Mouse (Mus musculus) MEL (cell line): ENCODE data around the gene Trim56.

Source experiments
- BHLHE40 ChIP-seq: IDR thresholded peaks from 2 replicates; pipeline ENCODE4 v1.6.1; 2012; ENCODE audit warnings: low read depth, mild to moderate bottlenecking, inconsistent platforms, low read length, improper control_type of control experiment, borderline replicate concordance
- CHD2 ChIP-seq: IDR thresholded peaks from 2 replicates; pipeline ENCODE4 v1.6.1; 2011; ENCODE audit warnings: low read length, improper control_type of control experiment
- CTCF ChIP-seq, 3 experiments: IDR thresholded peaks in 2 of 3; conservative IDR thresholded peaks in 1 of 3; 2 replicates each; pipeline ENCODE4 v1.5.1; 2011 to 2012; ENCODE audit warnings: low read length in 3 of 3, low read depth in 2 of 3, mild to moderate bottlenecking in 2 of 3, improper control_type of control experiment in 1 of 3, inconsistent platforms in 1 of 3, mixed read lengths in 1 of 3, moderate library complexity in 1 of 3; ENCODE audit not compliant: control insufficient read depth in 1 of 3, insufficient read depth in 1 of 3, poor library complexity in 1 of 3, severe bottlenecking in 1 of 3
- ELF1 ChIP-seq: IDR thresholded peaks from 2 replicates; pipeline ENCODE4 v1.6.1; 2014; ENCODE audit warnings: low read depth, mild to moderate bottlenecking, inconsistent platforms, low read length, improper control_type of control experiment, moderate library complexity
- EP300 ChIP-seq, 2 experiments: IDR thresholded peaks; 2 replicates each; pipeline ENCODE4 v1.6.1; 2011; ENCODE audit warnings: improper control_type of control experiment in 2 of 2, low read length in 2 of 2, low read depth in 1 of 2, mild to moderate bottlenecking in 1 of 2
- GATA1 ChIP-seq: IDR thresholded peaks from 2 replicates; pipeline ENCODE4 v1.6.1; 2011; ENCODE audit warnings: low read depth, low read length, improper control_type of control experiment
- MYC ChIP-seq: IDR thresholded peaks from 2 replicates; pipeline ENCODE4 v1.6.1; 2011; ENCODE audit warnings: low read depth, mild to moderate bottlenecking, low read length, improper control_type of control experiment, moderate library complexity
- NELFE ChIP-seq: IDR thresholded peaks from 2 replicates; pipeline ENCODE4 v1.6.1; 2011; ENCODE audit warnings: low read depth, low read length, improper control_type of control experiment
- POLR2A ChIP-seq, 2 experiments: IDR thresholded peaks; 2 replicates each; pipeline ENCODE4 v1.6.1; 2011 to 2012; ENCODE audit warnings: low read length in 2 of 2, mild to moderate bottlenecking in 2 of 2, control low read depth in 1 of 2, improper control_type of control experiment in 1 of 2, low read depth in 1 of 2, moderate library complexity in 1 of 2; ENCODE audit not compliant: control insufficient read depth in 1 of 2, insufficient read depth in 1 of 2, poor library complexity in 1 of 2
- RCOR1 ChIP-seq: IDR thresholded peaks from 2 replicates; pipeline ENCODE4 v1.6.1; 2012; ENCODE audit warnings: low read depth, mild to moderate bottlenecking, inconsistent platforms, low read length, improper control_type of control experiment
- SIN3A ChIP-seq: IDR thresholded peaks from 2 replicates; pipeline ENCODE4 v1.6.1; 2012; ENCODE audit warnings: low read length, improper control_type of control experiment, inconsistent platforms
- SMC3 ChIP-seq: IDR thresholded peaks from 2 replicates; pipeline ENCODE4 v1.6.1; 2011; ENCODE audit warnings: low read depth, low read length, improper control_type of control experiment
- USF1 ChIP-seq: IDR thresholded peaks from 2 replicates; pipeline ENCODE4 v1.6.1; 2014; ENCODE audit warnings: low read depth, mild to moderate bottlenecking, inconsistent platforms, low read length, improper control_type of control experiment, moderate library complexity
- ZNF384 ChIP-seq: IDR thresholded peaks from 2 replicates; pipeline ENCODE4 v1.6.1; 2012; ENCODE audit warnings: low read depth, mild to moderate bottlenecking, inconsistent platforms, low read length, improper control_type of control experiment

DNA sequence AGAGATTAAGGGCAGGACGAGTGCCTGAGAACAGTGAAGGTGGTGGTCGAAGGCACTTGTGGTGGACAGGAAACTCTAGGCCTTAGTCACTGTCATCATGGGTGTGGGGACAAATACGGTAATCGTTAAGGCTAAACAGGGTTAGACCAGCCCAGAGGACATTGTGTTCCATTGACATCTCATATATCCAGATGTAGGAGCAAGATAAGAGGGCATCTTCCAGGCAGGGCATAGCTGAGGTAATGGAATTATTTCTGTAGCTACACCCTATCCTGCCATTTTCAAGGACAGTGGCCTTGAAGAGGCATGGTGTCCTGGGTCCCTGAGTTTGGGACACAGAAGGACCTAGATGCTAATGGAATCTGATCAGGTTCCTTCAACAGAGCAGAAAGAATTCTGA is 45.8 kb upstream of the Trim56 start:
- TF ChIP-seq CTCF (IDR thresholded peaks at IDR 0.05 in 2 of 3, conservative IDR thresholded peaks at IDR 0.05 in 1 of 3; ENCODE audit: control insufficient read depth in 1 of 3, insufficient read depth in 1 of 3, low read depth in 2 of 3, low read length in 3 of 3, poor library complexity in 1 of 3, severe bottlenecking in 1 of 3) (no peak), RCOR1 (no peak), GATA1 (no peak), MYC (no peak), POLR2A (IDR thresholded peaks at IDR 0.05; ENCODE audit: control insufficient read depth in 1 of 2, insufficient read depth in 1 of 2, low read depth in 1 of 2, low read length in 2 of 2, poor library complexity in 1 of 2) (no peak), EP300 (IDR thresholded peaks at IDR 0.05; ENCODE audit: low read depth in 1 of 2, low read length in 2 of 2) (no peak), ZNF384 (no peak), SMC3 (no peak), CHD2 (no peak), NELFE (no peak), BHLHE40 (no peak), USF1 (no peak), ELF1 (no peak), SIN3A (no peak)
